Mouse (Mus musculus) urinary bladder, postnatal 10 days (tissue): ENCODE measurements around the gene Stard13.

Source experiments
- DNase-seq: peaks from one replicate; pipeline ENCODE4 v3.0.0; 2022; ENCODE audit warnings: low spot score

Gene Stard13

DNA sequence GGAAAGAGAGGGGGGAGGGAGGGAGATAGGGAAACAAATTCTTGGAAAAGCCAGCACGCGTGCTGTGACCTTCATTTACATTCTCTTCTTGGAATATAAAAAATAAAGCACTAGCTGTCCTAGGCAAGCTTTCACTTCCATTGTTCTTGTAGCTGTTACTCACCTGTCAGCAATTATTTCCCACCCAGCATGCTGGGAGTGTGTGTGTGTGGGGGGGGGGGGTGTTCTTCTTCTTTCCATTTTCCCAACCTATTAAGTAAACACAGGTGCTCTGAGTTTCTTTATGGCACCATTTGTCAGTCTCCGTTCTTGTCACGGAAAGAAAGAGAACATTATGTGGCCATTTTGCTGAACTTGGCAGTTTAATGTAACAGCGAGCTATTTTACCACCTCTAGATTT is 214.7 kb downstream of the Stard13 start:
- no peak for DNase-seq

DNA sequence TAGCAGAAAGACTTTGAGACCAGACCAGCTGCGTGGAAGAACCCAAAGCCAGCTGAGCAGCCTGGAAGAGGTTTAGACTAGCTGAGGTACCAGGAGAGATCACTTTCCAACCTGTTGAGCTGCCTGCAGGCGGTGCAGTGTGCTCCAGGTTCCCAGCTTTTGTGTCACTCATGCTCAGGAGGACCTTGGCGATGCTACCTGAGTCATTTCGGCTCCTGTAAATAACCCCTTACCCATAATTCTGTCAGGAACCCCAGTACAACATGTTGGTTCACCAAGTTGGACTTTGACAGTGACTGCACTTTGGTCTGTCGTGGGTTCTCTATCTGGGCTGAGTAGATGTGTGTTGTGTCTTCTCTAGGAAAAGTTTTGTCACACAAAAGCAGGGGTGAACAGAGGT is 215.2 kb downstream of the Stard13 start:
- no peak for DNase-seq

DNA sequence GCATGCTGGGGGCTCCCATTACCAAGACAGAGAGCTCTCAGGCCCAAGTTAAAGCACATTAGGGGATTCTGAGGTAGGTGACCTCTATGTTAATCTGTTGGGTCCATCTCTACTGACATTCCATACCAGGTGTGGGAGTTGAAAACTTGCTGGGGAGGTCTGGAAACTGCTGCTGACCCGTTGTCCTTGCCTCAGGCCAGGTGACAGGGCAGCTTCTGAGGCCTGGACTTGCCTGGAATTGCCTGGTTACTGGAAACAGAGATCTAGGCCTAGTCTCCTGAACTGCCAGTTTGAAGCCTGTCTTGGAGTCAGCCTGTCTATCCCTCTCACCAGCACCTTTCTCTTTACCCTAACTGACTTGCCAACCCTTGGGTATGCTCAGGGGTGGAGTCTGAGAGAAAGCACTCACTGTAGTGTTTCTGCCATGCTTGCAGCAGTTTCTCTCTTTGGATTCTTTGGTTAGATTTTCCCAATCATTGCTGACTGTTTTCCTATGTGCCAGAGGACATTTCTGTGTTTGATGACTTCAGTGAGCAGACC is 229.3 kb downstream of the Stard13 start:
- DNase-seq = no peak

DNA sequence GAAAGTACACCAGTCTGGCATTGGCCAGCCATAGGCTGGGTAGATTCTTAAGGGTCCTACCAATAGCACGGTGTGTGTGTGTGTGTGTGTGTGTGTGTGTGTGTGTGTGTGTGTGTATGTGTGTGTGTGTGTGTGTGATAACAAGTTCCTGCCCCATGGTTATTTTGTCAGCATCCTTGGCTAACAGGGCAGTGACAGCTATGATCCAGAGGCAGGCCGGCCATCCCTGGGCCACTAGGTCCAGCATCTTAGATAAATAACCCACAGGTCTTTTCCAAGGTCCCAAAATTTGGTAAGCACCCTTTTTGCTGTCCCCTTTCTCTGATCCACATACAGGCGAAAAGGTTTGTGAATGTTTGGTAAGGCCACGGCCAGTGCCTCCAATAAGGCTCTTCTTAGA is 231.6 kb downstream of the Stard13 start:
- DNase-seq = no peak

DNA sequence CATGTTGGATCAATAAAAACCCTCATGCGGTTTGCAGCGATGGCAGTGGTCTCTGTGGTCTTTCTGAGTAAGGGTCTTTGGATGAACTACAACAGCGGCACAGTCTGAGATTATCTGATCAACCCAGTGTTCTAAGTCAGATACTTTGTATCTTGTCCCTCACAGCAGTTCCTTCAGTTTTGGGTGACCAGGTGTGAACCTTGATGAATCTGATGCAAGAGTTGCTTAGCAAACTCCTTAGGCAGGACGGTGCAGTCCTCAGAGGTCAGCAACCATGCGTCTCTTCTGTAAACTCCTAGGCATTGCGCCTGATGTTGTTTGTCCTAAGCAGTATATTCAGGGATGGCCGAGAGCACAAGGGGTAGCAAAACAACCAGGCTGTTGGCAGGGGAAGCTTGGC is 232.5 kb downstream of the Stard13 start:
- DNase-seq = no peak

DNA sequence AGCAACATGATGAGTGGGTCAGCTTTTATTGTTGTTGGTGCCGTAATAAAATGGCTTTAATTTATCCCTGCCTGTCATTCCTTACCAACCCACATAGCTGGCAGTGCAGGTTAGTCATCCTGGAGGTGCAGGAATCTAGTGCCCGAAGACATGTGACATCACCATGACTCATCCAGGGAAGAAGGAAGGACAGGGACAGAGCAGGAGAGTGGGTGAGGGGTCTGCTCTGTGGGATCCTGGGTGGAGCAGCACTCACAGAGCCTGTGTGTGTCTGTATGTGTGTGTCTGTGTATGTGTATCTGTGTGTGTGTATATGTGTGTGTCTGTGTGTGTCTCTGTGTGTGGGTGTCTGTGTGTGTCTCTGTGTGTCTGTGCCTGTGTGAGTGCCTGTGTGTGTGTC is 237.1 kb downstream of the Stard13 start:
- no peak for DNase-seq

DNA sequence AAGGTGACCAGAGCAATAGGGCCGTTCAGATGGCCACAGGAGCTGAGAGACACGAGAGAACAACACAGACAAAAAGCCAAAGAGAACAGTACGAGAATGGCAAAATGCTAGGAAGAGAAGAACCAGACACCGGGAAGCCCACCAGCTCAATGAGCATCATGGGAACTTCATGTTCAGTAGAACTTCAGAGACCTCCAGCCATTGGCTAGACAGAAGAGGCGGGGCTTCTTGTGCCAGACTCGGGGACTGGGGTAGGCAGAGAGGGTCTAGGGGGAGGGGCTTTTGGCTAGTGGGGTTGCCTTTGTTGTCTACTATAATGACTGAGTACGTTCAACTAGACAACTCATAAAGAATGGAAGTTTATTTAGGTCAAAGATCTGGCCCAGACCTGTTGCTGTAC is 239.5 kb downstream of the Stard13 start:
- DNase-seq = no peak
